Mouse (Mus musculus): Measurements from ENCODE around the gene Ankrd63. TPM values are rescaled to one million over a fixed set of nuclear protein-coding genes. Genes with fewer than 3 reads are reported as not detected.

Ankrd63 gene
- total and polyA plus RNA-seq, 3 experiments, result 0.08 to 0.53 TPM; not detected in 1

GRCm38 (mm10) chr2:118676839-118677741 lies 26.7 kb downstream of the Ankrd63 start:
- TF ChIP-seq ELF1 (IDR thresholded peaks at IDR 0.05; ENCODE audit: low read depth, low read length) (no peak), ZC3H11A (IDR thresholded peaks at IDR 0.05; ENCODE audit: low read depth, low read length) (no peak), EP300 (IDR thresholded peaks at IDR 0.05; ENCODE audit: low read depth in 1 of 2, low read length in 2 of 2) (no peak)
- no peak overlapping the region for H3K9ac ChIP-seq (ENCODE audit: control insufficient read depth, low read depth, low read length, poor library complexity, severe bottlenecking)
- no peaks in the 10 kb centered on the region for H3K9me3 ChIP-seq (replicated peaks; ENCODE audit: insufficient read depth, low read length)
- H3K27me3 ChIP-seq (ENCODE audit: control insufficient read depth in 1 of 2, insufficient read depth in 2 of 2, low read length in 2 of 2), result no peaks in the 10 kb centered on the region
- H3K4me3 ChIP-seq (ENCODE audit: control insufficient read depth in 1 of 2, insufficient read depth in 1 of 2, low read depth in 2 of 2, low read length in 2 of 2), result no peak overlapping the region
- DNase-seq (ENCODE audit: low read depth, low spot score), result no peak
- no peaks in the 10 kb centered on the region for H3K79me2 ChIP-seq (ENCODE audit: control insufficient read depth, insufficient read depth, low read length, poor library complexity)
- H3K4me1 ChIP-seq (ENCODE audit: control insufficient read depth in 1 of 2, insufficient read depth in 2 of 2, low read length in 2 of 2), result 0 out of 4 replicates have a peak, but pooled peaks cover 0 to 2% of the 10 kb centered on the region in 2 experiments
- H3K27ac ChIP-seq (ENCODE audit: control insufficient read depth, low read depth, low read length), result no peak overlapping the region
- H3K36me3 ChIP-seq (ENCODE audit: control insufficient read depth in 1 of 2, insufficient read depth in 2 of 2, low read length in 2 of 2), result peaks cover 0 to 3% of the 10 kb centered on the region in 2 experiments; a peak in 1 of 4 replicates

- H3K36me3 ChIP-seq (ENCODE audit: control insufficient read depth in 1 of 2, insufficient read depth in 2 of 2, low read length in 2 of 2), result peaks cover 0 to 3% of the 10 kb centered on the region in 2 experiments; a peak in 1 of 4 replicates
- no peaks in the 10 kb centered on the region for H3K4me1 ChIP-seq (ENCODE audit: control insufficient read depth in 1 of 2, insufficient read depth in 2 of 2, low read length in 2 of 2)
- H3K4me3 ChIP-seq (ENCODE audit: control insufficient read depth in 1 of 2, insufficient read depth in 1 of 2, low read depth in 2 of 2, low read length in 2 of 2), result no peak overlapping the region
- DNase-seq (ENCODE audit: low read depth, low spot score), result no peak
- H3K9me3 ChIP-seq (replicated peaks; ENCODE audit: insufficient read depth, low read length), result no peaks in the 10 kb centered on the region
- H3K79me2 ChIP-seq (ENCODE audit: control insufficient read depth, insufficient read depth, low read length, poor library complexity), result no peaks in the 10 kb centered on the region
- no peaks in the 10 kb centered on the region for H3K27me3 ChIP-seq (ENCODE audit: control insufficient read depth in 1 of 2, insufficient read depth in 2 of 2, low read length in 2 of 2)
- no peak overlapping the region for H3K9ac ChIP-seq (ENCODE audit: control insufficient read depth, low read depth, low read length, poor library complexity, severe bottlenecking)
- TF ChIP-seq SMC3 (IDR thresholded peaks at IDR 0.05; ENCODE audit: low read depth, low read length), result no peak
- no peak for TF ChIP-seq EP300 (IDR thresholded peaks at IDR 0.05; ENCODE audit: low read depth in 1 of 2, low read length in 2 of 2)
- TF ChIP-seq CHD2 (IDR thresholded peaks at IDR 0.05; ENCODE audit: low read length), result no peak
- TF ChIP-seq SIN3A (IDR thresholded peaks at IDR 0.05; ENCODE audit: low read length), result no peak
- no peak for TF ChIP-seq JUND (IDR thresholded peaks at IDR 0.05; ENCODE audit: low read depth, low read length)
- TF ChIP-seq TAL1 (IDR thresholded peaks at IDR 0.05; ENCODE audit: low read length), result no peak
- TF ChIP-seq CTCF (IDR thresholded peaks at IDR 0.05 in 2 of 3, conservative IDR thresholded peaks at IDR 0.05 in 1 of 3; ENCODE audit: control insufficient read depth in 1 of 3, insufficient read depth in 1 of 3, low read depth in 2 of 3, low read length in 3 of 3, poor library complexity in 1 of 3, severe bottlenecking in 1 of 3), result no peak
- TF ChIP-seq USF1 (IDR thresholded peaks at IDR 0.05; ENCODE audit: low read depth, low read length), result no peak
- no peak for TF ChIP-seq MAFK (IDR thresholded peaks at IDR 0.05; ENCODE audit: borderline replicate concordance, low read depth, low read length)
- no peak for TF ChIP-seq USF2 (IDR thresholded peaks at IDR 0.05; ENCODE audit: borderline replicate concordance in 1 of 2, insufficient read depth in 1 of 2, low read depth in 1 of 2, low read length in 2 of 2)
- no peak for TF ChIP-seq NRF1 (IDR thresholded peaks at IDR 0.05; ENCODE audit: insufficient read depth, low read depth, low read length, poor library complexity, severe bottlenecking)
- no peak for TF ChIP-seq TBP (IDR thresholded peaks at IDR 0.05; ENCODE audit: low read depth, low read length)
- no peak for TF ChIP-seq ZKSCAN1 (IDR thresholded peaks at IDR 0.05; ENCODE audit: low read depth, low read length)
- no peak for TF ChIP-seq ZNF384 (IDR thresholded peaks at IDR 0.05; ENCODE audit: low read depth, low read length)
- TF ChIP-seq ETS1 (IDR thresholded peaks at IDR 0.05; ENCODE audit: low read depth, low read length), result no peak
- H3K27ac ChIP-seq (ENCODE audit: control insufficient read depth, low read depth, low read length), result no peak overlapping the region
These were observed 29.3 kb downstream of the Ankrd63 start for GRCm38 (mm10) chr2:118674500-118674899.
